Mouse (Mus musculus) embryonic facial prominence, embryonic 13.5 days (tissue): ENCODE measurements at regions not wholly inside any gene's neighbourhood (a gene's known extent, or its start where the extent isn't known, plus 50 kb on each side); places are given as distances from the start of the nearest gene placed in this dataset.

ENCODE experiments used
- ATAC-seq: fragments of 200-750 bp; cut with Nextera tagmentation; 2 replicates; pipeline ENCODE4 v1.8.0; 2017; ENCODE audit warnings: low read depth; ENCODE audit not compliant: insufficient number of reproducible peaks, insufficient read depth, low FRiP score, low TSS enrichment
- H3K27ac ChIP-seq: fragments of 300-500 bp; sonication (generic); 2 replicates; pipeline ENCODE4 v1.5.1; 2015; ENCODE audit warnings: moderate library complexity, mild to moderate bottlenecking, inconsistent platforms
- H3K27me3 ChIP-seq: fragments of 300-500 bp; sonication (generic); 2 replicates; pipeline ENCODE4 v1.6.1; 2015; ENCODE audit warnings: mild to moderate bottlenecking, inconsistent platforms
- H3K36me3 ChIP-seq: fragments of 300-500 bp; sonication (generic); 2 replicates; pipeline ENCODE4 v1.6.1; 2015; ENCODE audit warnings: mild to moderate bottlenecking, inconsistent platforms
- H3K4me1 ChIP-seq: fragments of 300-500 bp; sonication (generic); 2 replicates; pipeline ENCODE4 v1.6.1; 2015; ENCODE audit warnings: inconsistent platforms
- H3K4me2 ChIP-seq: fragments of 300-500 bp; sonication (generic); 2 replicates; pipeline ENCODE4 v1.6.1; 2015; ENCODE audit warnings: moderate library complexity, mild to moderate bottlenecking, inconsistent platforms
- H3K4me3 ChIP-seq: fragments of 300-500 bp; sonication (generic); 2 replicates; pipeline ENCODE4 v1.5.1; 2015; ENCODE audit warnings: mild to moderate bottlenecking, inconsistent platforms
- H3K9ac ChIP-seq: fragments of 300-500 bp; sonication (generic); 2 replicates; pipeline ENCODE4 v1.6.1; 2015; ENCODE audit warnings: mild to moderate bottlenecking, inconsistent platforms
- H3K9me3 ChIP-seq: fragments of 300-500 bp; sonication (generic); 2 replicates; pipeline ENCODE4 v1.6.1; 2016; ENCODE audit warnings: inconsistent platforms
- WGBS: fragments of 180-500 bp; shearing (Covaris S2); methylation state at CpG from one replicate; pipeline ENCODE4 v1.1.7; 2015; ENCODE audit warnings: mixed read lengths; 5-methylcytosine and 5-hydroxymethylcytosine counted together

DNA sequence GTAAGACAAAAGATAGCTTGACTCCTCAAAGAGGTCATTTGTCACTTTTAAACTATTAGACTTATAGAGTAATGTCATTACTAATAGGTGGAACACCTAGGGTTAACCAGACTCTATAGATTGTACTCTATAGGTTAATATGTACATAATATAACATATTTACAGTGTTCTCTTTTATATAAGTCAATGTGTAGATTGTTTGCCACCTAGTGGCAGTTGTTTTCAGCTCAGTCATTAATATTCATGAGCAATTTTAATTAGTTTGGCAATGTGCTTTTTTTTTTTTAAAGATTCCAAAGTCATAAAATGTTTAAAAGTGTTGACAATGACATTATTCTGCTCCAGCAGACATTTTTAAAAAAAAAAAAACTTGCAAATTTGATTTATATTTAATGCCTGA, 164.4 kb upstream of the L3mbtl3 start:
- Histone ChIP-seq H3K27ac (no peak overlapping the region), H3K9me3 (no peaks in the 10 kb centered on the region), H3K9ac (no peak overlapping the region), H3K4me3 (no peak overlapping the region), H3K4me2 (no peak overlapping the region), H3K27me3 (no peaks in the 10 kb centered on the region), H3K4me1 (no peaks in the 10 kb centered on the region), H3K36me3 (no peaks in the 10 kb centered on the region)
- ATAC-seq: no peak

DNA sequence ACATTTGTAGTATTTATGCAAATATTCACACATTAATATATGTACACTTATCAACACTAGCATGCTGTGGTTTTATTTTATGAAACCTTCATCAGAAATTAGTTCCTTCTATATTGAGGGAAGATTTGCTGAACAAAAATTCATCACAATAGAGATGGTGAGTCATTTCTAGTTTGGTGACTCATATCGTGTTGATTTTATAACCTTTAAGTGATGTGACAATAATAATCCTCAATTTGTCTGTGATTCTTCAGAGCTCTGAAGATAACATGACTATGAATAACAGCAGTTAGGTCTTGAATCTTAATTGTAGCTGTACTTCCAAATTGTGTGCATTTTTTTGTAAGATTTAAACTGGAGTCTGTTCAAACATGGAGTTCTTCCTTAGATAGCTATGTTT, 168.3 kb upstream of the L3mbtl3 start:
- H3K36me3 ChIP-seq: no peaks in the 10 kb centered on the region
- no peak overlapping the region for H3K27ac ChIP-seq
- no peaks in the 10 kb centered on the region for H3K27me3 ChIP-seq
- H3K4me1 ChIP-seq: no peaks in the 10 kb centered on the region
- no peaks in the 10 kb centered on the region for H3K9me3 ChIP-seq
- H3K9ac ChIP-seq: no peak overlapping the region
- WGBS: 94% methylated on average over 1 of the region's 1 CpGs
- no peak for ATAC-seq
- H3K4me2 ChIP-seq: no peak overlapping the region
- no peak overlapping the region for H3K4me3 ChIP-seq

DNA sequence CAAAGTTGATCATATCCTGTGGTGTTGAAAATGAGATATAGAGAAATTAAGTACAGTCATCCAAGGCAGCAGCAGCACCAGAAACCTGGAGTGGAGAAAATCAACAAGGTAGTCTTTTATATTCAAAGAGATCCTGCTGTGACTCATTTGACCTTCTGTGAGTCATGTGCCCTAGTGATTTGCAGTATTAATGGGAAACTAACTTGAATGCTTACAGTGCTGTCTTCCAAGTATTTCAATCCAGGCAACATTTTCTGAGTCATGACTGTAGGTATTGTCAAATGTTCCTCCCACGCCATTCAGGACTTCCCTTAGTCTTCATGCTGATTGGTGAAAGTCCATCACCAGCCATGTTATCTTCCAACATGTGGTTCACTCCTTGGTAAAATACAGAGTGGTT, 169.0 kb upstream of the L3mbtl3 start:
- WGBS: 68% methylated on average over 1 of the region's 1 CpGs
- no peak overlapping the region for H3K27ac ChIP-seq
- ATAC-seq: no peak

DNA sequence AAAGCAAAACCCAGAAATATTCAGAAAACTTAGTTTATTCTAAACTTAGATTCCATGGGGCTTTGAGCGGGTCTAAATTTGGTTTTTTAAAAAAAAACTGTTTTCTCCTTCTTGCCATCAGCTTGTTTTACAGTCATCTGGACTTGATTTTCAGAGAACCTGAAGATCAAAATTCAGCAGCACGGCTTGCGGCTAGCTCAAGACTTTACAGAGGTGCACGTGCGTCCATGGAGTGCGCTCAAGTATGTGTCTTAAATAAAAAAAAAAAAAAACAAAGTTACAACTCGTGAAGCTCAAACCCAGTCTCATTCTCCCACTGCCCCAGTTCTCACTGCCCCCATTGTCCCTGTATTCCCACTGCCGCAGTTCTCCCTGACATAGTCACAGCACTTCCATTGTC, 180.5 kb upstream of the L3mbtl3 start:
- H3K4me2 ChIP-seq: peak overlapping the region; percentile 14; the same call in 1 of the 2 replicates
- no peaks in the 10 kb centered on the region for H3K36me3 ChIP-seq
- H3K9me3 ChIP-seq: no peaks in the 10 kb centered on the region
- H3K27ac ChIP-seq: peak overlapping the region; percentile 81
- H3K4me1 ChIP-seq: peaks cover 14% of the 10 kb centered on the region
- ATAC-seq: no peak
- H3K27me3 ChIP-seq: no peaks in the 10 kb centered on the region
- H3K4me3 ChIP-seq: no peak overlapping the region
- 18% methylated on average over 8 of the region's 8 CpGs for WGBS
- no peak overlapping the region for H3K9ac ChIP-seq

More for the DNA sequence above, 169.0 kb upstream of the L3mbtl3 start:
- H3K9me3 ChIP-seq: no peaks in the 10 kb centered on the region
- no peak overlapping the region for H3K4me2 ChIP-seq
- no peaks in the 10 kb centered on the region for H3K4me1 ChIP-seq
- H3K36me3 ChIP-seq: no peaks in the 10 kb centered on the region
- H3K9ac ChIP-seq: no peak overlapping the region
- H3K27me3 ChIP-seq: no peaks in the 10 kb centered on the region
- no peak overlapping the region for H3K4me3 ChIP-seq

DNA sequence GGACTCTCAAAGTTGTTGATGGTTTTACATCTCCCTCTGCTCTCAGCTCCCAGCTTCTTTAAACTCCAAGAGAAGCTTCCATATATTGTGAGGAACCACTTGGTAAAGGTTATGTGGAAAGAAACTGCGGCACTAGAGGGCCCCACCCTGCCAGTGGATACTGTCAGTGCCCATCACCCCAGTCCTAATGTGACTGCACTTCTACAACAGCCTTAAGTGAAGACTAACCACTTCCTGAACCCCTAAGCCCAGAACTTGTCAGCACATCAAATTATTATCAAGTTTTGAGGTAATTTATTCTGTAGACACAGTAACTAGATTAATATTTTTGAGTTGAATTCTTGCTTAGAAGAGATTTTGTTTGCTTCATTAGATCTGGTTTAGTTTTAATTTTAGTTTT, 182.3 kb upstream of the L3mbtl3 start:
- Histone ChIP-seq H3K9me3 (no peaks in the 10 kb centered on the region), H3K27ac (no peak overlapping the region), H3K4me1 (peaks cover 21% of the 10 kb centered on the region), H3K4me3 (no peak overlapping the region), H3K9ac (no peak overlapping the region), H3K27me3 (no peaks in the 10 kb centered on the region), H3K4me2 (no peak overlapping the region), H3K36me3 (no peaks in the 10 kb centered on the region)
- no peak for ATAC-seq
- 60% methylated on average over 1 of the region's 1 CpGs for WGBS

DNA sequence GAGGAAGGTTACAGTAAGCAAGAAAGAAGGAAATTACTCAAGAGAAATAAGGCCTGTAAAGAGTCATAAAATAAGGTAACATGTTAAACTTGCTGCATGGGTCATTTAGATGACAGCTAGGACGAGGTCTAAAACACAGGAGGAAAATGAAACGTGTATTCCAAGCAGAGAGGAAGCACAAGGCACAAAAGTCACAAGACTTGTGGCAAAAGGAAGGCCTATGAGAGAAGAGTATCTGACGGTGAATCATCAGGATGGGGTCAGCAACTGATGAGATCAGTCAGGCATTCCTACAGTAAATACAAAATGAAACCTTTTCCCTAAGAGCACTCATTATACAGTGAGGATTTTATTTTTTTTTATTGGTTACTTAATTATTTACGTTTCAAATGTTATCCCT, 183.6 kb upstream of the L3mbtl3 start:
- ATAC-seq: no peak
- 73% methylated on average over 4 of the region's 4 CpGs for WGBS
- H3K36me3 ChIP-seq: no peaks in the 10 kb centered on the region

DNA sequence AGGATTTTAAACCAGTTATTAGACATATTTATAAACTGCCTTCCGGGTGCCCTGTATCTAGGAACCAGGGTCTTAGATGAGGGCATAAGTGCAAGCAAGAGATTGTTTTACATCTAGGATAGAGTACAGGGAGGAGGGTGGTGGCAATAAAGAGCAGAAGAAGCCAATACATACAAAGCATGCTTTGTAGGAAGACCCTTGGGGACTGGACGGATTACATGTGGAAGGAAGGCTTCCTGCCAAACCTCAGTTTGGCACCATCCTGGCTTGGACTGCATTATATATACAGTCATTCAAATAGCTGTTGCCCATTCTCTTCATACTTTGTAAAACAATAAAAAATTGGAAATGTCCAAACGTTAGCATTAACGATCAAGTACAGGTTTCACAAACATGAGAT, 184.7 kb upstream of the L3mbtl3 start:
- no peaks in the 10 kb centered on the region for H3K9me3 ChIP-seq
- H3K4me2 ChIP-seq: no peak overlapping the region
- H3K9ac ChIP-seq: no peak overlapping the region
- no peak overlapping the region for H3K4me3 ChIP-seq
- no peak overlapping the region for H3K27ac ChIP-seq
- peaks cover 26% of the 10 kb centered on the region for H3K4me1 ChIP-seq
- WGBS: 70% methylated on average over 4 of the region's 4 CpGs
- H3K36me3 ChIP-seq: no peaks in the 10 kb centered on the region
- no peaks in the 10 kb centered on the region for H3K27me3 ChIP-seq
- ATAC-seq: no peak

More for the DNA sequence above, 183.6 kb upstream of the L3mbtl3 start:
- no peaks in the 10 kb centered on the region for H3K27me3 ChIP-seq
- peaks cover 26% of the 10 kb centered on the region for H3K4me1 ChIP-seq
- H3K27ac ChIP-seq: no peak overlapping the region
- no peak overlapping the region for H3K9ac ChIP-seq
- H3K4me2 ChIP-seq: no peak overlapping the region
- no peak overlapping the region for H3K4me3 ChIP-seq
- no peaks in the 10 kb centered on the region for H3K9me3 ChIP-seq

DNA sequence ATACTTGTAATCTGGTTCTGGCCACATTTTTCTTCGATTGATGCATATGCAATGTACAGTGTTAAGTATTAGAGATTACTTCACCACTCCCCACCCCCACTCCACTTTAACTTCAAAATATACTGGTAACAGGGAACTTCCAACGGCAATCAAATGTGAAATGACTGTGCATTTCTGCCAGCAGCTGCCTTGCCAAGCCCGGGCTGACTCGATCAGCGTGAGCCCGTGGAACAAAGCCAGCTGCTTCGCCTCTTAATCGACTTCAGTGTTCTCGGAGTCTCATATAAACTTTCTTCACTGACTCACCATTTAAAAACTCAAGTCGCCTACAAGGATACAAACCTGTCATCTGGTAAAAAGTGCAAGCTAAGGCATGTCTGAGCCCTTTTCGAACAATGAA, 188.7 kb upstream of the L3mbtl3 start:
- Histone ChIP-seq H3K9me3 (no peaks in the 10 kb centered on the region), H3K27me3 (no peaks in the 10 kb centered on the region), H3K4me2 (peak overlapping the region; percentile 33), H3K36me3 (no peaks in the 10 kb centered on the region), H3K4me3 (peak overlapping the region; percentile 1; the same call in 1 of the 2 replicates), H3K9ac (no peak overlapping the region), H3K4me1 (peaks cover 27% of the 10 kb centered on the region), H3K27ac (no peak overlapping the region)
- ATAC-seq: 0 out of 2 replicates have a peak, but pooled peaks have one; percentile 15
- WGBS: 18% methylated on average over 11 of the region's 11 CpGs

DNA sequence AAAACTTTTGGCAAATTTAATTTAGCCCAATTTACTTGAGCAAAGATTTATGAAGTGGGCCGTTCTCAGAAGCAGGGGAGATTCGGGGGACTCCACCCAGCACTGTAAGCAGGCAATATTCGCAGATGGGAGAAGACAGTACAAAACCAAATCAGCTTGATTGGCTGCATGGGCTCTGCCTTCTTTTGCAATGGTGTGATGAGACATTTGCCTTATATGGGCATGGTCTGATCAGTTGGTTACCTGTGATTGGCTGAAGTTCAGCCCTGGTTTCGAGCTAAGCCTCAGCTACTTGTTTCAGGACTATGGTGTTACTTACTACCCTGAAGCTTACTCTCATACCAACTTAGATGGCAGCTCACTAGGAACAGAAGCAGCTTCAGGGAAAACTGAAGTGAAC, 185.6 kb upstream of the Arhgap18 start:
- H3K27ac ChIP-seq: 0 out of 2 replicates have a peak overlapping the region, but pooled peaks have one; percentile 13
- H3K36me3 ChIP-seq: no peaks in the 10 kb centered on the region
- H3K4me2 ChIP-seq: 0 out of 2 replicates have a peak overlapping the region, but pooled peaks have one; percentile 3
- no peak overlapping the region for H3K4me3 ChIP-seq
- WGBS: 43% methylated on average over 4 of the region's 4 CpGs
- H3K4me1 ChIP-seq: peaks cover 21% of the 10 kb centered on the region
- H3K9me3 ChIP-seq: no peaks in the 10 kb centered on the region
- 0 out of 2 replicates have a peak, but pooled peaks have one; percentile 26 for ATAC-seq
- H3K27me3 ChIP-seq: no peaks in the 10 kb centered on the region
- H3K9ac ChIP-seq: no peak overlapping the region

DNA sequence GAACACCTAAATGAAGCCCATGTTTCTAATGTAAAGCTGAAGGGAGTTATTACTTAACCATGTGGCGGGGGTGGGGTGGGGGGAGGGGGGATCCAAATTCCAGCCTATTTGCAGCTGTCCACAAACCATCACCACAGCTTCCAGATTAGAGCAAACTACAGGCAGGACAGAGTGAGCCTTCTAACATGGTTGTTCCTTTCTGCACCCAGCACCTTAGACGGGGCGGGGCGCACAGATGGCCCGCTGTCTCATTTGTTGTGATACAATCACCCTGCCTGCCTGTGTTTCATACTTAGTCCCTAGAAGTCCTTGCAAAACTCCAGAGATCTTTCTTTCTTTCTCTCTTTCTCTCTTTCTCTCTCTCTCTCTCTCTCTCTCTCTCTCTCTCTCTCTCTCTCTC, 182.8 kb upstream of the Arhgap18 start:
- no peak overlapping the region for H3K4me2 ChIP-seq
- H3K36me3 ChIP-seq: no peaks in the 10 kb centered on the region
- H3K4me3 ChIP-seq: no peak overlapping the region
- no peaks in the 10 kb centered on the region for H3K9me3 ChIP-seq
- H3K27me3 ChIP-seq: no peaks in the 10 kb centered on the region
- no peak for ATAC-seq
- WGBS: 78% methylated on average over 5 of the region's 5 CpGs
- H3K27ac ChIP-seq: no peak overlapping the region
- H3K4me1 ChIP-seq: peaks cover 13% of the 10 kb centered on the region
- H3K9ac ChIP-seq: no peak overlapping the region

DNA sequence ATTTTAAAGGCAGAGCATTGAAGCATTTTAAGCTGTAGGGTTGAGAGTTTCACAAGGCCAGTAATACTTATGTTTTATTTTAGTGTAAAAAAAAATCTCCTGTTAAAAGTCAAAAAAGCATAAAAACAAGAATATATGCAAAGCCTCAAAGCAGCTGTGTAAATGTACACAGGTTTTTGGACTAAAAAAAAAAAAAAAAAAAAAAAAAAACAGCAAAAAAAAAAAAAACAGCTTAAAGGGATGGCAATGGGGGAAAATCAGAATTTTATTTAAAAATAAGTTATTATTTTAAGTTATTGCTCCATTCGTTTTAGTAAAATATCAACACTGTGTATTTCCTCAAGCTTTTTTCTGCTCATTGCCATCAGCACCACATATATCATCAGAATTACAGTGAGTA, 181.8 kb upstream of the Arhgap18 start:
- peaks cover 13% of the 10 kb centered on the region for H3K4me1 ChIP-seq
- no peak overlapping the region for H3K27ac ChIP-seq
- no peak overlapping the region for H3K4me2 ChIP-seq
- H3K36me3 ChIP-seq: no peaks in the 10 kb centered on the region
- no peak overlapping the region for H3K9ac ChIP-seq
- no peak overlapping the region for H3K4me3 ChIP-seq
- H3K27me3 ChIP-seq: no peaks in the 10 kb centered on the region
- 83% methylated on average over 1 of the region's 1 CpGs for WGBS
- H3K9me3 ChIP-seq: no peaks in the 10 kb centered on the region
- ATAC-seq: no peak

DNA sequence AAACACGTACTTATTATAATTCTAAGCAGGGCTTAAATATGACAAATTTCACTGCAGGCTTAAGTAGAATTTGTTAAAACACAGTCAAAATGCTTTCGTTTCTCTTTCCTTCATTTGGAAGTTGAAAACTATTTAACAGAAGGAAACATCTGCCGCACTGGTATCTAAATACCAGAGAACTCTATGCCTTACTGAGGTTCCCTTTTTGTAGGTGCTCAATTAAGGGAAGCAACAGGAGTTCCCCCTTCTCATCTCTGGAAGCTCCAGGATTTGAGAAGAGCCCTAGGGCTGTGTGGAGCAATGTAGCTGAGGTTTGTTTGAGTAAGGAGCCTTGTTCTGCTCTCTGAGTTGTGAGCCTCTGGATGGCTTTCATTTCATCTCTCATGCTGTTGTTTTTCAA, 177.1 kb upstream of the Arhgap18 start:
- ATAC-seq: no peak
- no peaks in the 10 kb centered on the region for H3K9me3 ChIP-seq
- H3K4me1 ChIP-seq: no peaks in the 10 kb centered on the region
- no peaks in the 10 kb centered on the region for H3K27me3 ChIP-seq
- H3K36me3 ChIP-seq: no peaks in the 10 kb centered on the region
- H3K4me2 ChIP-seq: no peak overlapping the region
- H3K9ac ChIP-seq: no peak overlapping the region
- 80% methylated on average over 3 of the region's 3 CpGs for WGBS
- no peak overlapping the region for H3K4me3 ChIP-seq
- no peak overlapping the region for H3K27ac ChIP-seq

DNA sequence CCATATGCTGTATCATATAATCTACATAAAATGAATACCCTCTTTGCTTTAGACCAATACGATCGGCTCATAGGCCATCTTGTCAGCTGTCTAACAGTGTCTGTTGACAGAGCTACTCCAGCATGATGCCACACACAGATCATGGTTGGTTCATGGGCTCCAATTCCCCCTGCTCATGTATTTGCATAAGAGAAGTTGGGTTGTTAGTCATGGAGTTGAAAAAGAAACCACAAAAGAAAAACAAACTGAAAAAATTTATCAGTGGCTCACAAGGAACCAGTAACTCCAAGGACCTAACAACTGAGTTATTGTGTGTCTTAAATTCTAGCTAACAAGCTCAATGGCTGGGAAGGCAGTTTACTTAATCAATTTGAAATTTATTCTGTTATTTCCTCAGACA, 176.1 kb upstream of the Arhgap18 start:
- H3K4me3 ChIP-seq: no peak overlapping the region
- H3K36me3 ChIP-seq: no peaks in the 10 kb centered on the region
- WGBS: 76% methylated on average over 2 of the region's 2 CpGs
- no peak for ATAC-seq
- H3K4me1 ChIP-seq: no peaks in the 10 kb centered on the region
- no peak overlapping the region for H3K9ac ChIP-seq
- H3K4me2 ChIP-seq: no peak overlapping the region
- H3K9me3 ChIP-seq: no peaks in the 10 kb centered on the region
- no peaks in the 10 kb centered on the region for H3K27me3 ChIP-seq
- no peak overlapping the region for H3K27ac ChIP-seq
